Mouse (Mus musculus) splenic B cell, adult 2 months (primary cell): ENCODE results near the gene Scly.

Experiments used
- DNase-seq: peaks from one replicate; pipeline ENCODE4 v3.0.0-alpha.2; 2011; ENCODE audit warnings: low read depth, low spot score
- H3K27me3 ChIP-seq: 2 replicates; pipeline ENCODE4 v1.6.1; 2012; ENCODE audit warnings: mild to moderate bottlenecking, low read length, moderate library complexity, mixed read lengths; ENCODE audit not compliant: control insufficient read depth, poor library complexity, insufficient read depth, severe bottlenecking
- H3K36me3 ChIP-seq: 2 replicates; pipeline ENCODE4 v1.6.1; 2012; ENCODE audit warnings: mild to moderate bottlenecking, low read length, moderate library complexity, mixed read lengths; ENCODE audit not compliant: control insufficient read depth, poor library complexity, insufficient read depth, severe bottlenecking

The Scly gene

DNA sequence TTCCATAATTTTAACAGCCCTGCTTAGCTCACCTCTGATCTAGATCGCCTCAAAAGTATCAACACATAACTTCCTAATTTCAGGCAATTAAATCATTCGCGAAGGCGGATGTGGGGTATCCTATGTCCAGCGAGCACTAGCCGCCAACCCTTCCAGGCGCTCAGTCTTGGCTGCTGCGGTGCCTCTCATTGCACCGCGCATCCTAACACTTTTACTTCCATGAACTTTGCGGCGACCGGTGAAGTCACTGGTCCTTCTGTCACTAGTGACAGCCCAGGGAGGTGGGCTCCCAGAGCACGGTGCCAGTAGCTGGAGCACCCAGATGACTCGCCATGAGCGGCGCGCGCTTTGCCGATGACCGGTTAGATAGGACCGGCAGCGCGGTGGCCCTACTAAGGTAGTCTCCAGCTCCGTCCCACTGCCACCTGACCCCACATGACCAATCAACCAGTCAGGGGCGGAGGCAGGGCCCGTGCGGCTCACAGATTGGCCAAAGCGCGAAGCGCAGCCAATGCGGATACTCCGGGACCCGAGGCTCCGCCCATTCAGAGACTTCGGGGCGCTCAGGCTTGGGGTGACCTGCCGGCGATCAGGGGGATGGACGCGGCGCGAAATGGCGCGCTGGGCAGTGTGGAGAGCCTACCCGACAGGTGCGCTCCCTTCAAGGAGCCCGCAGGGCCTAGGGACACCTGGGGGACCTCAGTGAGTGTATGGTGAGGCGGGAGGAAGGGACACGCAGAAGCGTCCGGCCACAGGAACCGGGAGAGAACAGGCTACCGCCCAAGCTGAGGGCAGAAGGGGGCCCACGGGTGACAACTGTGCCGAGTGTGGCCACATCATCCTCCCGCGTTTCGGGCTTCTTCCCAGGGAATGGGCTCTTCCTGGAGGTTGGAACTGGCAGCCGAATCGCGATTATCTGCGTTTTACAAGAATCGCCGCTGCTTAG, at the start of gene Scly:
Gene Scly, plus strand, starts transcription at position 540 of the 946 bp plus-strand sequence.
- H3K27me3 ChIP-seq, result no peaks in the 10 kb centered on the region
- DNase-seq, result peak; percentile 94
- 0 out of 2 replicates have a peak, but pooled peaks cover 1% of the 10 kb centered on the region for H3K36me3 ChIP-seq

DNA sequence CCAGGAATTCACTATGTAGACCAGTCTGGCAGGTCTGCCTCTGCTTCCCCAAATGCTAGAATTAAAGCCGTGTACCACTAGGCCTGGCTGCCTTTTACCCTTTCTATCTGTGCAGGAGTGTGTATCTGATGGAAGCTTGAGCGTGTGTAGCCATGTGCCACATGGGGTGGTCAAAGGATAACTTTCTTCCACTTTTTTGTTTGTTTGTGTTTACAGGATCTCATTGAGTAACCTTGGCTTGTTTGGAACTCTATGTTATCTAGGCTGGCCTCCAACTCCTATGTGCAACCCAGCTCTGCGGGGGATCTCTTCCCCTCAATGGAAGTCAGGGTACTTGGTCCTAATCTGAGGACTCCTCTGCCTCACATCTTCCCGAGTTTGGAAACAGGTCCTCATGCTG, 49.2 kb upstream of the Scly start:
- H3K36me3 ChIP-seq, result no peaks in the 10 kb centered on the region
- no peak for DNase-seq
- no peaks in the 10 kb centered on the region for H3K27me3 ChIP-seq

DNA sequence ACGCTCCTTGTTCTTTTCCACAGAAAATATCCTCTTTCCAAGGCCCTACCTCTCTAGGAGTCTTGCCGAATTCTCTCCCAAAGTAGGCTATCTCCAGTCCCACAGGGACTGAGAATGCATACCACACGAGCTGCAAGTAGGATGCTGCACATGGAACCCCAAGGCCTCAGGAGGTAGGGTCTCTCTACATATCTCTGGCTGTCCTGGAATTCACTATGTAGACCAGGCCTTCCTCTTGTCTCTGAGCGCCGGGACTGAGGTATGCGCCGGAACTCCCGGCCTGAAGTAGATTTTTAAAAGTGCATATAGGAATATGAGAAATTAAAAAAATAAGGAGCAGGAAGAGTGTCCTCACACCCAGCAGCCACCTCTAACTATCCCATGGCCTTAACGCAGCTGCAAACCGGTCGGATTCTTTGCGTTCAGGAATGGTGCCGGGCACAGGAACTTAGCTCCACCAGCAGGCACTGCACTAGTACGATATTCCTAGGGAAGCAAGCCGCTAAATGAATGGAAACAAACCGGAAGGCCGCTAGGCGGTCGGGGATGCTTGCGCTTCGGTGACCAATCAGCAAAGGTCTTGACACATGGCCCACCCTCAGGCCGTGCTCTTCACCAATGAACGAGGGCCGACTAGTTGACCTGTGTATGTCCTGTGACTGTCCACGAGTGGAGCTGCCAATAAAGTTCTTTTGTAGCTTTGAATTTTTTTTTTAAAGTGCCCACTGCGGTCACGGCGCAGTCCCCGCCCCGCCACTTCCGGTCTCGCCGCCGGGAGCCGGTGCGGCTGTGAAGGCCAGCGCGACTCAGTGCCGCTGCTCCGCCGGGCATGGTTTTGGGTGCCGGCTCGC, 48.3 kb upstream of the Scly start, which contains the start of gene Ube2f:
Gene Ube2f, plus strand, starts transcription at position 741 of the 851 bp plus-strand sequence.
- H3K36me3 ChIP-seq, result no peaks in the 10 kb centered on the region; the same call in 1 of the 2 replicates
- DNase-seq, result peak; percentile 96

DNA sequence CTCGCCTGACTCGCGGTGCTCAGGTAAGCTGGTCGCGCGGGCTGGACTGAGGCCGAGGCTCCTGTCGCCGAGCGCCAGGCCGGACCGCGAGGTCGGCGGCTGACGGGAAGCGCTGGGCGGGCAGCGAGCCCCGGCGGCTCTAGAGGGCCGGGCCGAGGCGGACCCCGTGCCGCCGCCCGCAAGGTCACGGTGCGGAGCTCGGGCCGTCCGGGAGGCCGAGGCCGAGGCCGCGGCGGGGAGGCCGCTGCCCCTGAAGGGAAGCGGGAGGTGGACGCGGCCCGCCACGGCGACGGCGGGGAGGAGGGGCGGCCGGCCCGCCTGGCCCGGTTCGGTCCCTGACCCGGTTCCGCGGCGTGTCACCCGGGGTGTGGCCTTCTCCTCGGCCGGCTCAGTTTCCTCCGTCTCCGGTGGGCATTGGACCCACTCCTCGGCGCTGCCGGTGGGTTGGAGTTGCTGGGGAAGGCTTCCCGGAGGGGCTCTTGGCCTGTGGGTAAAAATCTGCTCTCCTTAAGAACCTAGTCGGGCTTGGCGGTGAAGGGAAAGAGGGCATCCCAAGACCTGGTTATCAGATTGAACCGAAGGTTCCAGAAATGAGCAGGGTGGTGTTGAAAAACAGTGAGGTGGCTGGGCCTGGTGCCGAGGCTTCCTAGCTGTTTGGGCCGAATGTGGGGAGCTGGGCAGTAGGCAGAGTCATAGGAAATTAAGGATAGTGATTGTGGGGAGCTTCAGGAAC, 47.6 kb upstream of the Scly start:
- no peaks in the 10 kb centered on the region for H3K27me3 ChIP-seq
- no peaks in the 10 kb centered on the region; the same call in 1 of the 2 replicates for H3K36me3 ChIP-seq
- peak; percentile 15 for DNase-seq

More for the DNA sequence above, 48.3 kb upstream of the Scly start, which contains the start of gene Ube2f:
- no peaks in the 10 kb centered on the region for H3K27me3 ChIP-seq

DNA sequence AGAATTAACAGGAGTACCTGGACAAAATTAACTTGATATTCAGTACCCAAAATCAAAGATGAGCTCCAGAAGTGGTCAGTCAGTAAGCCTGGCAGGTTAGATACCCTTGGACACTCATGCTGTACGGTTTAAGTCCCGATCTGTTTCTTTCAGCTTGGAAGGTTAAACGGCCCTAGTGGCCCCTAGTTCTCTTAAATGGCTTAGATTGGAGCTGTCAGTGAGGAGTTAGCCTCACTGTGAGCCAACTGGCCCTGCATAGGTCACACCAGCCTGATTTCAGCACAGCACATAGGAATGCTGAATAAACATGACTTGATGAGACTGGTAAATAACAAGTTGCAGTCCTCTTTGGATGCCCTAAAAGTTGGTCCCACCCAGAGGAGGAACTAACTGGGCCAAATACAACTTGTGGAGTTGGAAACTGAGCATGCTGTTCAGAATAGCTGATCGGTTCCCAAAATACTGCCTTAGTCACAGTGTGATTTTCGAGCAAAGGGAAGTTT, 46.9 kb upstream of the Scly start:
- DNase-seq, result peak; percentile 29
- Histone ChIP-seq H3K36me3 (no peaks in the 10 kb centered on the region; the same call in none of the 2 replicates), H3K27me3 (no peaks in the 10 kb centered on the region)

DNA sequence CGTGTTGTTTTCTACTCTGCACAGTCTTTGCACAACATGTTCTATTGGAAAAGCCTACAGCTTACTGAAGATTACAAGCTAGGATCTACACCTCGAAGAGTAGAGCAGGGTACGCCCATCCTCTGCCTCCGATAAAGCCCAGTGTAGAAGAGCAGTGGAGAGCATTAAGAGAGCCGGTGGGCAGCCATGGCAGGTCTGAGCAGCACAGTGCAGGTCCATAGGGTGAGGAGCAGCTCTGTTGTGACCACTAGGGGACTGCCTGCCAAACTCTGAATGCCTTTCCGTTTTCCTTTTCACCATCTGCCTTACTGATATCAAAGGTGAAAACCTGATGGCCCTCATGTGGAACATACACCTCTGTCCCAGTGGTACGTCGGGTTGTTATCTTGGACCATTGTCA, 46.2 kb upstream of the Scly start:
- peak; percentile 67 for DNase-seq
- Histone ChIP-seq H3K27me3 (no peaks in the 10 kb centered on the region), H3K36me3 (no peaks in the 10 kb centered on the region; the same call in none of the 2 replicates)

DNA sequence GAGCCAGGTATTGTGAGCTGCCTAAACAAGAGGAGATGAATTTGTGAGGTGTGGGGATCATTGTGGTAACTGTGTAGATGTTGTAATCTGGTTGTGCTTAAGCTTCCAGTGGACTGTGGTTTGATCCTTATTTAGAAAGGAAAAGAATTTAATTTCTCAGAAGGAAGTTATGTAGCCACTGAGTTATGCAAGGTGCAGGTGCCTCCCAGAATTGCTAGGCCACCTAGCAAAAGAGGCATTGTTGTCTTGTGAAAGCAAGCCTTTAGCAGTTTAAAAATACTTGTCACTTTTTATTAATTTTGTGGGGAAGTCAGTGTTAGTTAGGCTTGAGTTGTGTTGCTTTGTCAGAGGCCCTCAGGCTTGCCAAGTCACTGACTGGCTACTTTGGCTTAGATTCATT, 40.2 kb upstream of the Scly start:
- no peaks in the 10 kb centered on the region; the same call in none of the 2 replicates for H3K36me3 ChIP-seq
- DNase-seq, result no peak
- H3K27me3 ChIP-seq, result no peaks in the 10 kb centered on the region

DNA sequence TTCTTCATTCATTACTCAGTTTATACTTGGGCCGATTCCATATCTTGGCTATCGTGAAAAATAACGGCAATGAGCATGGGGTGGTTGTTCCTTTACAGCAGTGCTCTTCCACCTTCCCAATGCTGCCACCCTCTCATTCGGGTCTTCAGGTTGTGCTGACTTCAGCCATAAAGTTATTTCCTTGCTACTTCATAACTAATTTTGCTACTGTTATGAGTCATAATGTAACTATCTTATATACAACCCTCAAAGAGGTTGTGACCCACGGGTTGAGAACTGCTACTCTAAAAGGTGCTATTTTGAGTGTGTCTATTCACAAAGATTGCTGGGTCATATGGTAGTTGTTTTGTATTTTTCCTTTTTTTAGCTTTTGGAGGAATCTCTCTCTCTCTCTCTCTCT, 38.3 kb upstream of the Scly start:
- no peak for DNase-seq
- H3K36me3 ChIP-seq, result no peaks in the 10 kb centered on the region; the same call in 1 of the 2 replicates
- no peaks in the 10 kb centered on the region for H3K27me3 ChIP-seq

DNA sequence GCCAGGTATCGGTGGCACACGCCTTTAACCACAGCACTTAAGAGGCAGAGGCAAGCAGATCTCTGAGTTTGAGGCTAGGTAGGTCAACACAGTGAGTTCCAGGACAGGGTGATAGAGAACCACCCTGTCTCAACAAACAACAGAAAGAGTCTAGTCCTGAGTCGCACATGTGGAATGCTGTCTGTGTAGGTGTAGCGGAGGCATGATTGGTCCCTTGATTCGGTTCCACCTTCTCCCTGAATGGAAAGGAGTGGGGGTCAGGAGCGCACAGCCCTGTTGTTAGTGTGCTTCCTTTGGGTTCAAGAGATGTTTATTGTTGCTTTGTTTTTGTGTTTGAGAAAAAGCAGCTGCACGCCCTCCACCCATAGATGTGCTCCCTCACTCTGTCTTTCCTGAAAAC, 35.6 kb upstream of the Scly start:
- H3K36me3 ChIP-seq, result no peaks in the 10 kb centered on the region
- DNase-seq, result no peak
- no peaks in the 10 kb centered on the region for H3K27me3 ChIP-seq

DNA sequence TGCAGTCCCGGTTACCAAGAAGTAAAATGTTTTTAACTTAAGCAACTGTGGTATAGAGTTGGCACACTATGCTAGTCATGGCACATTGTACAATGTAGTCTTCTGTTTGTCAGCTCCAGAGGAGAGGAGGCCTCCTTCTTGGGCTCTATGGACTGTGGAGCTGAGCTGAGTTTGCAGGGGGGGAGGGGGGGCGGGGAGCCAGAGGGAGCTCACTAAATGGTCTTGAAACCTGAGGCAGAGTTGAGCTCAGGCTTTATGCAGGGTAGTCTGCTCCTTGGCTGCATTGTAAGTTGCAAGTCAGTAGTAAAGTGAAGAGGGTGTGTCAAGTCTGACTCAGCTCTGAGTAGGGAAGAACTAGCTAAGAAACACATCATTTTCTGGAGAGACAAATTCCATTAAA, 25.9 kb upstream of the Scly start:
- DNase-seq, result no peak
- H3K27me3 ChIP-seq, result no peaks in the 10 kb centered on the region
- peaks cover 3% of the 10 kb centered on the region; the same call in 1 of the 2 replicates for H3K36me3 ChIP-seq

DNA sequence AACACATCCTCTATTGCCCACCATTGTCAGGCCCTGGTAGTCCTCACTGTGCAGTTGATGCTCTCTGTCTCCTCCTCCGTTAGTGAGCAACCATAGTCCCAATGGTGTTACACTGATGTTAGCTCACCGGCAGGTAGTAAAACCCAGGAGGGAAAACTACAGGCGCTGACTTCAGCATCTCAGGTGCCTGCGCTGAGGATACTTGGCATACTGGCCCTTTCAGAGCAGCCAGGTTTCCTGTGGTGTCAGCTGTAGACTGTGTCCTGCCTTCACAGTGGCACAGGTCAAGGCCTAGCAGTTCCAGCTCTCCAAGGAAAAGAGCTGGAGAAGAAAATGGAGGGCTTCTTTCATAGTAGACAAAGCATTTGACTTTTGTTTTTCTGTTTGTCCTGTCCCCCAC, 21.6 kb upstream of the Scly start:
- no peaks in the 10 kb centered on the region for H3K27me3 ChIP-seq
- DNase-seq, result no peak
- H3K36me3 ChIP-seq, result peaks cover 3% of the 10 kb centered on the region; the same call in 1 of the 2 replicates

DNA sequence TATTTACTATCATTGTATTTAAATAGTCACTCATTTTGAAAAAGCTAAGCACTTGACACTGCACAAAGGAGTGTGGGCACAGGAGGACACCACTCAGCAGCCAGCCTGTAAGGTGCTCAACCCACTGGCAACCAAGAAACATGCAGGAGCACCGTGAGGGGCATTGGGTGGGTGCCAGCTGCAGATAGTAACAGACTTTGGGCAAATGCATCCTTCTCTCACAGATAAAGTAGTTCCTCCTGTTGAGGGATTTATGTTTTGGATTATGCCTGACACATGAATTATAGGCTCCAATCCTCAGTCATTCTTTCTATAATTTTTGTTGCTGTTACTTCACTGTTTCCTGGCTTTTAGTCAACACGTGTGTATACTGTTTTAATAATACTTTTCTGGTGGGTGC, 20.7 kb upstream of the Scly start:
- no peaks in the 10 kb centered on the region for H3K27me3 ChIP-seq
- DNase-seq, result no peak
- H3K36me3 ChIP-seq, result peaks cover 3% of the 10 kb centered on the region; the same call in 1 of the 2 replicates

DNA sequence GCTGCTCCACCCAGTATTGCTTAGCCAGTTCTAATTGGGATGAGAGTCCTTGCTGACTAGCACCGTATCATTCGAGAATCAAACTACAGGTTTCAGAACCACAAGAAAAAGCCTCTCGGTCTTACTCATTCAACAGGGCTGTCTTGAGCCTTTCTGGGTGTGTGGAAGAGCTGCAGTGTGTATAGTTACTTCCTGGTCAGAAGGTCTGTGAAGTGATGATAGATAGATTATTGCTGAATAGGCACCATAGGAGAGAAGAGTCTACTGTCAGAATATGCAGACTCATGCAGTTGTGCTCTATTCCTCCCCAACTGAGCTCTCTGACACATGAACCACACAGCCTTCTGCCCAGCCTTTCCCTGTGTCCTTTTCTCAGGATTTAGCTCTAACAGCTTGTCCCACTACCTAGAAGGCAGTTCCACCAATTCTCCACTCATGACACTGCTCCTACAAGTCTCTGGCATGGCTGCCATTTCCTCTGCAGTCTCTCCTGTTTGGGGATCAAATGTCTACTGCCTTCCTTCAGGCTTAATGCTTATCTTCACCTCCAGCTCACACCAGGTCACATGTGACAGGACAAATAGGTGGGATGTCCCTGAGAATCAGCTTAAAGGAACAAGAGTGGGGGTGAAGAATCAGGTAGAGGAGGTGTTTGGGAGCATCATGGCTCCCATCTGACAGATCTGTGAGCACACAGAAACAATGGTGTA, 19.6 kb upstream of the Scly start:
- Histone ChIP-seq H3K36me3 (peaks cover 3% of the 10 kb centered on the region; the same call in 1 of the 2 replicates), H3K27me3 (no peaks in the 10 kb centered on the region)
- no peak for DNase-seq
